Mouse (Mus musculus) C2C12 (cell line): ENCODE data around the gene Kalrn.

Experiments used
- CTCF ChIP-seq: IDR thresholded peaks from one replicate; pipeline ENCODE4 v1.5.1; 2011; ENCODE audit not compliant: control insufficient read depth, insufficient read depth, insufficient read length
- USF1 ChIP-seq: IDR thresholded peaks from one replicate; pipeline ENCODE4 v1.6.1; 2011; ENCODE audit warnings: low read depth, mild to moderate bottlenecking, control low read depth, moderate library complexity

- no peak for TF ChIP-seq CTCF
- no peak for TF ChIP-seq USF1
Measured at GRCm38 (mm10) chr16:34047543-34047942, 525.8 kb downstream of the Kalrn start.
